Mouse (Mus musculus) retina, postnatal 1 day (tissue): ENCODE measurements around the gene 2410002F23Rik.
"Not testable (repeated sequence)": the region's sequence is repeated elsewhere in the genome, so short reads cannot be mapped to it uniquely, and the experiment has no call there.

Source experiments
- DNase-seq: peaks from one replicate; pipeline ENCODE4 v3.0.0-alpha.2; 2012

The 2410002F23Rik gene

GRCm38 (mm10) chr7:44246055-44246983, at the start of gene 2410002F23Rik, which contains the start of gene 1700028J19Rik:
2410002F23Rik (plus strand) TSS chr7:44246722.
1700028J19Rik (minus strand) TSS chr7:44246695.
- peak; percentile 95 for DNase-seq

- DNase-seq, result no peak
These were observed 48.6 kb upstream of the 2410002F23Rik start, which contains the start of gene Klk1b3 for GRCm38 (mm10) chr7:44197891-44198290. Klk1b3 (plus strand) TSS chr7:44198191.

GRCm38 (mm10) chr7:44207135-44207534, 39.4 kb upstream of the 2410002F23Rik start, which contains the start of gene Klk1b4:
Klk1b4 (plus strand) TSS chr7:44207435.
- not testable (repeated sequence) for DNase-seq

- DNase-seq, result no peak
These were observed 38.2 kb upstream of the 2410002F23Rik start for GRCm38 (mm10) chr7:44208307-44208706.

GRCm38 (mm10) chr7:44215645-44216044, 30.9 kb upstream of the 2410002F23Rik start, which contains the start of gene Klk1b5:
Klk1b5 (plus strand) TSS chr7:44215945.
- no peak for DNase-seq

- DNase-seq, result not testable (repeated sequence)
These were observed 24.9 kb upstream of the 2410002F23Rik start for GRCm38 (mm10) chr7:44221601-44222000.

- not testable (repeated sequence) for DNase-seq
These were observed 24.2 kb upstream of the 2410002F23Rik start for GRCm38 (mm10) chr7:44222335-44222734.

- no peak for DNase-seq
These were observed 21.4 kb upstream of the 2410002F23Rik start, which contains the start of gene Klk1 for GRCm38 (mm10) chr7:44225076-44225475. Klk1 (plus strand) TSS chr7:44225360.

- DNase-seq, result no peak
These were observed 10.6 kb upstream of the 2410002F23Rik start, which contains the start of gene Gm36864 for GRCm38 (mm10) chr7:44235909-44236308. Gm36864 (plus strand) TSS chr7:44236177.

GRCm38 (mm10) chr7:44239913-44240312, 6.6 kb upstream of the 2410002F23Rik start:
- no peak for DNase-seq

- no peak for DNase-seq
These were observed 5.8 kb upstream of the 2410002F23Rik start for GRCm38 (mm10) chr7:44240712-44241111.

GRCm38 (mm10) chr7:44241163-44241562, 5.4 kb upstream of the 2410002F23Rik start:
- DNase-seq, result no peak

GRCm38 (mm10) chr7:44244080-44244479, 2.4 kb upstream of the 2410002F23Rik start:
- DNase-seq, result no peak

- DNase-seq, result peak; percentile 85
These were observed 505 bp downstream of the 2410002F23Rik start for GRCm38 (mm10) chr7:44246984-44247470.

- no peak for DNase-seq
These were observed 1.4 kb downstream of the 2410002F23Rik start for GRCm38 (mm10) chr7:44247971-44248370.

GRCm38 (mm10) chr7:44249248-44249647, 2.7 kb downstream of the 2410002F23Rik start:
- no peak for DNase-seq

- not testable (repeated sequence) for DNase-seq
These were observed 4.3 kb downstream of the 2410002F23Rik start for GRCm38 (mm10) chr7:44250732-44251275.

- no peak for DNase-seq
These were observed 6.6 kb downstream of the 2410002F23Rik start for GRCm38 (mm10) chr7:44253023-44253616.

- DNase-seq, result no peak
These were observed 8.4 kb downstream of the 2410002F23Rik start for GRCm38 (mm10) chr7:44254930-44255329.

- no peak for DNase-seq
These were observed 10.8 kb downstream of the 2410002F23Rik start, which contains the start of gene Acp4 for GRCm38 (mm10) chr7:44257278-44257677. Acp4 (minus strand) TSS chr7:44257378.

- no peak for DNase-seq
These were observed 13.9 kb downstream of the 2410002F23Rik start for GRCm38 (mm10) chr7:44260410-44260809.

GRCm38 (mm10) chr7:44261147-44261546, 14.6 kb downstream of the 2410002F23Rik start, which contains the start of gene Gm15517:
Gm15517 (plus strand) TSS chr7:44261447.
- DNase-seq, result no peak
